Mouse (Mus musculus): Measurements from ENCODE around the gene Tmem120a.

DNA sequence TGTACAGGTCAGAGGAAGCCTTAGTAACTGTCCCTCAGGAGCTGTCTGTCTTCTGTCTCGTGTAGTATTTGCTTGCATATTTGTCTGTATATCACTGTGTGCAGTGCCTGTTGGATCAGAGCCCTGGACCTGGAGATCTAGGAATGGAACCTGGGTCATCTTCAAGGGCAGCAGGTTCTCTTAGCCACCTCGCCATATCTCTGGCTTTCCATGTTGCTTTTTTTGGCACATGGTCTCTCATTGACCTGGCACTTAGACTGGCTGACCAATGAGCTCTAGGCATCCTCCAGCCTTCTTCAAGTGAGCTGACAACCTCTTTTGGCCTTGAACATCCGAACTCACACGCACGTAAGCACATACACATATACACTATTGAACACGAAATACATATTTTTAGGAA, 42.1 kb downstream of the Tmem120a start:
- TF ChIP-seq CTCF (IDR thresholded peaks at IDR 0.05; ENCODE audit: control insufficient read depth, insufficient read depth, insufficient replicate concordance, low read depth, low read length) (no peak), POLR2A (IDR thresholded peaks at IDR 0.05; ENCODE audit: control insufficient read depth, low read depth, low read length) (no peak)

All from testis, adult 2 months (tissue).